Mouse (Mus musculus) liver, embryonic 13.5 days (tissue): ENCODE data around the gene Dync1li1. TPM values are rescaled to one million over a fixed set of nuclear protein-coding genes. Genes with fewer than 3 reads are reported as not detected.

ENCODE experiments used
- ATAC-seq: fragments of 200-750 bp; cut with Nextera tagmentation; 2 replicates; pipeline ENCODE4 v1.8.0; 2017; ENCODE audit warnings: low read depth, mild to moderate bottlenecking, moderate number of reproducible peaks, moderate library complexity
- DNase-seq: peaks from one replicate; pipeline ENCODE4 v3.0.0; 2022
- H3K27ac ChIP-seq: fragments of 300-500 bp; sonication (generic); 2 replicates; pipeline ENCODE4 v1.5.1; 2015; ENCODE audit warnings: moderate library complexity, mild to moderate bottlenecking, inconsistent platforms
- H3K27me3 ChIP-seq: fragments of 300-500 bp; sonication (generic); 2 replicates; pipeline ENCODE4 v1.6.1; 2015; ENCODE audit warnings: mild to moderate bottlenecking, inconsistent platforms
- H3K36me3 ChIP-seq: fragments of 300-500 bp; sonication (generic); 2 replicates; pipeline ENCODE4 v1.6.1; 2015; ENCODE audit warnings: mild to moderate bottlenecking, inconsistent platforms
- H3K4me1 ChIP-seq: fragments of 300-500 bp; sonication (generic); replicated peaks from 2 replicates; pipeline ENCODE4 v1.6.1; 2015; ENCODE audit warnings: inconsistent platforms
- H3K4me2 ChIP-seq: fragments of 300-500 bp; sonication (generic); 2 replicates; pipeline ENCODE4 v1.6.1; 2015; ENCODE audit warnings: inconsistent platforms, mild to moderate bottlenecking, moderate library complexity
- H3K4me3 ChIP-seq: fragments of 300-500 bp; sonication (generic); replicated peaks from 2 replicates; pipeline ENCODE4 v1.5.1; 2015; ENCODE audit warnings: mild to moderate bottlenecking, inconsistent platforms
- H3K9ac ChIP-seq: fragments of 300-500 bp; sonication (generic); 2 replicates; pipeline ENCODE4 v1.6.1; 2015; ENCODE audit warnings: mild to moderate bottlenecking, inconsistent platforms
- H3K9me3 ChIP-seq: fragments of 300-500 bp; sonication (generic); replicated peaks from 2 replicates; pipeline ENCODE4 v1.6.1; 2016; ENCODE audit warnings: inconsistent platforms
- WGBS: fragments of 180-500 bp; shearing (Covaris S2); methylation state at CpG from one replicate; pipeline ENCODE4 v1.1.7; 2015; ENCODE audit not compliant: insufficient replicate concordance; 5-methylcytosine and 5-hydroxymethylcytosine counted together
- polyA plus RNA-seq: library from polyadenylated mRNA; unstranded; fragments of >200 nt; fragmentation: Nextera tagmentation; extraction: Ambion mirVana; gene quantifications from 2 replicates; pipeline ENCODE4 v1.2.1, GENCODE M21; 2015

Gene Dync1li1
- polyA plus RNA-seq, 1 experiment from 2014 or later, result 23.2 TPM

DNA sequence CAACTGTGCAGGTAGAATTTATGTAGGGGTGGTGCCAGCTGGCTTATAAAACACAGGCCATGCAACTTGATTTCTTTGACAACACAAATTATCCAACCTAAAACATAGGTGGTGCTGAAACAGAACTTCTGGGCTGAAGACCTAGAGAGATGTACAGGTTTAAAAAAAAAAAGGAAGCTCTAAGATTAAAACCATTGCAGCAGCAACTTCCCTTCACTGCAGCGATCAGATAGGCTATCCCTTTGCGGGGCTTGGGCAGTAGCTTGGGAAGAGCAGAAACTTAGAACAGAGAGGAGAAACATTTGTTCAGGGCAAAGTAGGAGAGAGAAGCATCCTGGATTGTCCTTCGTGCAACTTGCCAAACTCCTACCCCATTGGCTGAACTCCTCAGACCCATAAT lies 31.9 kb upstream of the Dync1li1 start:
- Histone ChIP-seq H3K9me3 (no peaks in the 10 kb centered on the region; the same call in 1 of the 2 replicates), H3K4me2 (no peak overlapping the region), H3K9ac (no peak overlapping the region), H3K36me3 (no peaks in the 10 kb centered on the region), H3K4me3 (no peak overlapping the region), H3K27ac (no peak overlapping the region), H3K4me1 (no peaks in the 10 kb centered on the region), H3K27me3 (no peaks in the 10 kb centered on the region)
- ATAC-seq (no peak), DNase-seq (no peak)
- WGBS, result 25% methylated on average over 3 of the region's 3 CpGs

DNA sequence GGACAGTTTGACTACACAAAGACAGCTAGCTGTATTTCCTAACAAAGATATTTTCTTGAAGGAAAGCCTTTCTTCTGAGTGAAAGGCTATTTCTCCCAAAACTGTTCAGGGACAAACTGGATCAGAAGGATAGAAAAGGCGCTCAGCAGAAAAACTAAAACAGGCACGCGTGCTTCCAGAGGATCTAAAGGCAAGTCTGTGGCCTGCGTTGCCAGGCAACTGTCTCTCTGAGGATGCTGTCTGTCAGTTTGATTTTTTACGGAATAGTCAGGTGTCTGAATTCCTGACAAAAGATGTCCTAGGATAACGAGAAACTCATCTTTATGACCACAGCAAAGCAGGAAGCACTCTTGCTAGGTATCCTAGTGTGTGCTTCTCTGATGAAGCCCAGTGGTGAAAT lies 28.1 kb upstream of the Dync1li1 start:
- H3K4me3 ChIP-seq, result no peak overlapping the region
- no peaks in the 10 kb centered on the region for H3K27me3 ChIP-seq
- H3K4me2 ChIP-seq, result no peak overlapping the region
- H3K27ac ChIP-seq, result no peak overlapping the region
- H3K9me3 ChIP-seq, result no peaks in the 10 kb centered on the region; the same call in 1 of the 2 replicates
- no peaks in the 10 kb centered on the region for H3K36me3 ChIP-seq
- DNase-seq (no peak), ATAC-seq (no peak)
- H3K4me1 ChIP-seq, result no peaks in the 10 kb centered on the region
- H3K9ac ChIP-seq, result no peak overlapping the region
- WGBS, result 78% methylated on average over 6 of the region's 6 CpGs

DNA sequence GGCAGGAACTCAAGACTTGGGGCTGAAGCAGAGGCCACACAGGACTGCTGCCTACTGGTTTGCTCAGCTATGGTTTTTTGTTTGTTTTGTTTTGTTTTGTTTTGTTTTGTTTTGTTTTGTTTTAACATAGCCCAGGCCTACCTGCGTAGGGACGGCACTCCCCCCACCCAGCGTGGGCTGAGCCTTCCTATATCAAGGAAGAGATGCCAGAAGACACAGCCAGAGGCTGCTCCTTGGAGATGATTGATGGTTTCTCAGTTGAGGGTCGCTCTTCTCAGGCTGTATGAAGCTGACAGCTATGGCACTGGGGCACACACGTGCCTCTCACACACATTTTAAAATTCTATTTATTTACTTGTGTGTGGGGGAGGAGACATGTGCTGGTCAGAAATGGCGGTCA lies 27.6 kb upstream of the Dync1li1 start:
- 63% methylated on average over 6 of the region's 6 CpGs for WGBS
- Histone ChIP-seq H3K9ac (no peak overlapping the region), H3K4me3 (no peak overlapping the region), H3K36me3 (no peaks in the 10 kb centered on the region), H3K4me2 (no peak overlapping the region), H3K27ac (no peak overlapping the region), H3K4me1 (no peaks in the 10 kb centered on the region), H3K27me3 (no peaks in the 10 kb centered on the region), H3K9me3 (no peaks in the 10 kb centered on the region; the same call in 1 of the 2 replicates)
- DNase-seq (no peak), ATAC-seq (no peak)

GRCm38 (mm10) chr9:114661991-114662390 lies 26.6 kb upstream of the Dync1li1 start:
- Histone ChIP-seq H3K9ac (no peak overlapping the region), H3K4me2 (no peak overlapping the region), H3K36me3 (no peaks in the 10 kb centered on the region), H3K4me1 (no peaks in the 10 kb centered on the region), H3K9me3 (no peaks in the 10 kb centered on the region; the same call in 1 of the 2 replicates), H3K27me3 (no peaks in the 10 kb centered on the region), H3K4me3 (no peak overlapping the region), H3K27ac (no peak overlapping the region)
- WGBS, result 42% methylated on average over 7 of the region's 7 CpGs
- ATAC-seq (no peak), DNase-seq (no peak)

- no peak for ATAC-seq
- no peak overlapping the region for H3K27ac ChIP-seq
- H3K9ac ChIP-seq, result no peak overlapping the region
- DNase-seq, result no peak
- H3K4me3 ChIP-seq, result no peak overlapping the region
- H3K36me3 ChIP-seq, result no peaks in the 10 kb centered on the region
- WGBS, result 61% methylated on average over 11 of the region's 11 CpGs
- H3K9me3 ChIP-seq, result no peaks in the 10 kb centered on the region; the same call in 1 of the 2 replicates
- H3K27me3 ChIP-seq, result no peaks in the 10 kb centered on the region
- H3K4me2 ChIP-seq, result no peak overlapping the region
- H3K4me1 ChIP-seq, result no peaks in the 10 kb centered on the region
Observed at GRCm38 (mm10) chr9:114663782-114664181, 24.8 kb upstream of the Dync1li1 start.

DNA sequence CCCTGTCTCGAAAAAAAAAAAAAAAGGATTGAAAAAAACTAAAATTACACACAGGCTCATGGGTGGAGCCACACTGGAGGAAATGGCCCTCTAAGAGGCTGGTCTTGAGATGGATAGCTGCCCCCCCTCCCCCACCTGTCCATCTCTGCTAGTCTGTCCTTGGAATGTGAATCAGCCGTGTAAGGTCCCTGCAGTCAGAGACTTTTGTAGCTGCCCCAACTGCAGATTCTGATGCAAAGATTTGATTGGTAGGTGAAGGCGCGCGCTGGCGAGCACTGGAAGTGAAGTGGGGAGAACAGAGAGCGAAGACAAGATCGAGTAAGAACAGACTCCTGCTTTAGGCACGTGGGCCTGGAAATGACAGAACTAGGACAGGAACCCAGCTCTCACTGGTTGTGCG lies 21.7 kb upstream of the Dync1li1 start:
- Histone ChIP-seq H3K4me2 (no peak overlapping the region), H3K9ac (no peak overlapping the region), H3K4me3 (no peak overlapping the region), H3K36me3 (no peaks in the 10 kb centered on the region), H3K27ac (no peak overlapping the region), H3K4me1 (no peaks in the 10 kb centered on the region), H3K9me3 (no peaks in the 10 kb centered on the region), H3K27me3 (peaks cover 2% of the 10 kb centered on the region; the same call in 1 of the 2 replicates)
- WGBS, result 66% methylated on average over 10 of the region's 10 CpGs
- ATAC-seq, result no peak
- no peak for DNase-seq

DNA sequence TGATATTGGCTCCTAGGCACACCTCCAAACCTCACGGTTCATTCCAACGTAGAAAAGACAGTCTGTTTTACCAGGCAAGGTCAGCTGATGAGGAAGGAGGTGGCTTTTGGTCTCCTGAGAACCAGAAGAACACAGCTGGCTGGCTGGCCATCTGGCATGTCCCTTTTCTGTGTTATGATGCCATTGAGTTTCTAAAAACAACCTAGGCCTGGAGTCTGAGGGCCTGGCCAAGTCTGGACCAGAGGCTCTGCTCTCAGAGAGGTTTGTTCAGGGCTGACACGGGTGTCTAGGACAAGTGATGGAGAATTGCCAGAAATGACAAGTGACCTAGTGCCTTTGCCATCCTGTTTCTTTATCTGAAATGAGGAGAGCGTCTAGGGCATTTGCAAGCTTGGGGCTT lies 20.5 kb upstream of the Dync1li1 start:
- Histone ChIP-seq H3K36me3 (no peaks in the 10 kb centered on the region), H3K27ac (no peak overlapping the region), H3K4me1 (no peaks in the 10 kb centered on the region), H3K4me3 (no peak overlapping the region), H3K9ac (no peak overlapping the region), H3K9me3 (no peaks in the 10 kb centered on the region), H3K4me2 (no peak overlapping the region), H3K27me3 (peaks cover 13% of the 10 kb centered on the region; the same call in 1 of the 2 replicates)
- WGBS, result 63% methylated on average over 4 of the region's 4 CpGs
- no peak for DNase-seq
- ATAC-seq, result no peak

DNA sequence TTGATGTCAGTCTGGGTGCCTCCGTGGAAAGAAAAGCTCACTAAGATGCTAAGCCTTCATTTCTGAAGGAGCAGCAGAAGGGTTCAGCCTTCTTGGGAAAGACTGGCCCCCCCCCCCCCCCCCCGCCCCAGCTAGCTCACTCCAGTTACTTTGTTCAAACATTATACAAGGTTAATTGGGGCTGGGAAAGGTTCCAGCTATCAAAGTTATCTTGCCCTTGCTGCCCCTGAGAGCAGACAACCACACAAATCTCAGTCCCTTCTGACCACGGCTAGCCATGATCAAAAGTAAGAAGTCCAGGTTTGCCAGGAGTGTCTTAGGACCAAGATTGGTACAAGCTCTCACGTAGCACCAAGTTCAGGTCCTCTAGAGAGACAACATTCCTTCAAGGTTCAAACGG lies 19.6 kb upstream of the Dync1li1 start:
- Histone ChIP-seq H3K9ac (no peak overlapping the region), H3K36me3 (no peaks in the 10 kb centered on the region), H3K4me2 (no peak overlapping the region), H3K27ac (no peak overlapping the region), H3K4me3 (no peak overlapping the region), H3K27me3 (peaks cover 21% of the 10 kb centered on the region; the same call in 1 of the 2 replicates), H3K9me3 (no peaks in the 10 kb centered on the region), H3K4me1 (no peaks in the 10 kb centered on the region)
- no peak for ATAC-seq
- 51% methylated on average over 5 of the region's 5 CpGs for WGBS
- no peak for DNase-seq

DNA sequence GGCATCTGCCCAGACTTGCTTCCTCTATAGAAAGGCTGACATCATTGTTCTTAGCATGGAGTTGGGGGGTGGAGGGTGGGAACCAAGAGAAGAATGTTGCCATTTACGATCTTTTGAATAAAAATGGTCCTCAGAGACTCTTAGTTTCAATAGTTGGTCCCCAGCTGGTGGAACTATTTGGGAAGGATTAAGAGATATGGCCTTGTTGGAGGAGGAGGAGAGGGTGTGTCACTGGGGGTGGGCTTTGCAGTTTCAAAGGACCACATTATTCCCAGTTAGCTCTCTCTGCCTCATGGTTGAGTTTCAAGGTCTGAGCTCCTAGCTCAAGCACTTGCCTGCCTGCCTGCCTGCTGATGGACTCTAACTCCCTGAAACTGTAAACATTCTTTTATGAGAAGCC lies 16.6 kb upstream of the Dync1li1 start:
- H3K27me3 ChIP-seq, result peaks cover 21% of the 10 kb centered on the region; the same call in 1 of the 2 replicates
- H3K9me3 ChIP-seq, result no peaks in the 10 kb centered on the region
- H3K4me3 ChIP-seq, result no peak overlapping the region
- H3K27ac ChIP-seq, result no peak overlapping the region
- no peak for DNase-seq
- no peaks in the 10 kb centered on the region for H3K4me1 ChIP-seq
- 44% methylated on average over 1 of the region's 1 CpGs for WGBS
- H3K36me3 ChIP-seq, result no peaks in the 10 kb centered on the region
- ATAC-seq, result no peak
- H3K9ac ChIP-seq, result no peak overlapping the region
- no peak overlapping the region for H3K4me2 ChIP-seq

DNA sequence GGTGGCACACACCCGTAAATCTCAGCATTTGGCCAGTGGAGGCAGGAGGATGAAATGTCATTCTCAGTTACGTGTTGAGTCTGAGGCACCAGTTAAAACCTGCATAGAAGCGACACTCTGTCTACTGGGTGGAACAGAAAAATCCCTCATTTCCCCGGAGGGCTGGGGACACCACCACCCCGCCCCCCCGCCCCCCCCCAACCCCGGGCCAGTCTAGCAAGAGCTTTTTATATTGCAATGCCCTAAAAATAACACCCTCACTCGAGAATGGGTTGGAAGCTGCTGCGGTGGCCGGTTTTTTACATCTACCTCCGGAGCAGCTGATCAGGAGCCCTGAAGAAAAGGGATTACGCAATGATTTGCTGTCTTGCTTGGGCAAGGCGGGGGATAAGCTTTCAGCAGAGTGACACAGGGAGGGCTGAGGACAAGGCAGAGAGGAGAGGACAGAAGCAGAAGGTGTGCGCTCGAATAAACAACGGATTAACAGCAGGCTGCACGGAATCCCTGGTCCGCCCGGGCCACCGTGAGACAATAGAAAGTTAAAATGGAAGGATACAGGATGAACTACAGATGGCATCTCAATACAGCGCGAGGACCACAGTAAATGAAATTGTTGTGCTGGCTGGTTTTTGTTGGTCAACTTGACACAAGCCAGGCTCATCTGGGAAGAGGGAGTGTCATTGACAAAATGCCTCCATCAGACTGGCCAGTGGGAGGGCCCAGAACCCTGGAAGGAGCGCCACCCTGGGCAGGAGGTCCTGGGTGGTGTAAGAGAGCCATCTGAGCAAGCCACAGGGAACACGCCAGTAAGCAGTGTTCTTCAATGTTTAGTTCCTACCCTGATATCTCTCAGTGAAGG lies 15.7 kb upstream of the Dync1li1 start:
- DNase-seq (no peak), ATAC-seq (no peak)
- Histone ChIP-seq H3K36me3 (no peaks in the 10 kb centered on the region), H3K9ac (no peak overlapping the region), H3K9me3 (no peaks in the 10 kb centered on the region), H3K27me3 (peaks cover 21% of the 10 kb centered on the region; the same call in 1 of the 2 replicates), H3K4me1 (no peaks in the 10 kb centered on the region), H3K4me3 (0 out of 2 replicates have a peak overlapping the region, but pooled peaks have one; percentile 6), H3K4me2 (peak overlapping the region; percentile 47), H3K27ac (no peak overlapping the region)
- 6% methylated on average over 24 of the region's 24 CpGs for WGBS

DNA sequence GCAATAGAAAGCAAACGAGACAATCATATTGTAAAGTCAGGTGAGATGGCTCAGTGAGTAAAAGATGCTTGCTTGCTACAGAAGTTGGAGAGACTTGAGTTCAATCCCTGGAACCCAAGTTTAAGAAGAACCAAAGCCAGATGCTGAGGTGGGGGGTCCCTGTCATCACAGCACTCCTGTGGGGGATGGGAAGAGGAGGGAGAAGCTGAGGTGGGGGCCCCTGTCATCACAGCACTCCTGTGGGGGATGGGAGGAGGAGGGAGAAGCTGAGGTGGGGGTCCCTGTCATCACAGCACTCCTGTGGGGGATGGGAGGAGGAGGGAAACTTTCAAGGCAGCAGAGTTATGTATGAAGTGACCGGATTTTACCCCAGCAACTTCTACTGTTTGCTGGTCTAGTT lies 15.0 kb upstream of the Dync1li1 start:
- 47% methylated on average over 2 of the region's 2 CpGs for WGBS
- no peak for ATAC-seq
- Histone ChIP-seq H3K9me3 (no peaks in the 10 kb centered on the region), H3K27me3 (peaks cover 21% of the 10 kb centered on the region; the same call in 1 of the 2 replicates), H3K9ac (no peak overlapping the region), H3K4me1 (no peaks in the 10 kb centered on the region), H3K27ac (no peak overlapping the region), H3K4me3 (no peak overlapping the region), H3K36me3 (no peaks in the 10 kb centered on the region), H3K4me2 (no peak overlapping the region)
- DNase-seq, result no peak

GRCm38 (mm10) chr9:114678576-114678975 lies 10.0 kb upstream of the Dync1li1 start:
- ATAC-seq (no peak), DNase-seq (no peak)
- Histone ChIP-seq H3K9ac (no peak overlapping the region), H3K4me1 (no peaks in the 10 kb centered on the region), H3K4me2 (no peak overlapping the region), H3K9me3 (no peaks in the 10 kb centered on the region), H3K4me3 (no peak overlapping the region), H3K36me3 (no peaks in the 10 kb centered on the region), H3K27me3 (peaks cover 3% of the 10 kb centered on the region; the same call in 1 of the 2 replicates), H3K27ac (no peak overlapping the region)
- WGBS, result 60% methylated on average over 5 of the region's 5 CpGs
